Mouse (Mus musculus): Measurements from ENCODE around the gene Ppp1r32. TPM values are rescaled to one million over a fixed set of nuclear protein-coding genes. Genes with fewer than 3 reads are reported as not detected.

Gene Ppp1r32
- polyA plus RNA-seq, 1 experiment from 2014 or later = not detected

GRCm38 (mm10) chr19:10497512-10498160 lies 14.9 kb upstream of the Ppp1r32 start:
- Histone ChIP-seq H3K4me1 (replicated peaks) (peaks cover 3% of the 10 kb centered on the region), H3K27me3 (peaks cover 4% of the 10 kb centered on the region; the same call in 1 of the 2 replicates), H3K27ac (no peak overlapping the region), H3K4me2 (no peak overlapping the region), H3K36me3 (peaks cover 19% of the 10 kb centered on the region), H3K4me3 (no peak overlapping the region), H3K9ac (no peak overlapping the region), H3K9me3 (replicated peaks) (no peaks in the 10 kb centered on the region)
- 45% methylated on average over 8 of the region's 8 CpGs for WGBS
- ATAC-seq (replicated peaks; ENCODE audit: insufficient number of reproducible peaks, insufficient read depth, low FRiP score, low read depth) = no peak

GRCm38 (mm10) chr19:10496976-10497375 lies 14.2 kb upstream of the Ppp1r32 start:
- H3K9me3 ChIP-seq (replicated peaks) = no peaks in the 10 kb centered on the region
- 57% methylated on average over 2 of the region's 2 CpGs for WGBS
- peaks cover 10% of the 10 kb centered on the region for H3K4me1 ChIP-seq (replicated peaks)
- peaks cover 17% of the 10 kb centered on the region for H3K36me3 ChIP-seq
- ATAC-seq (replicated peaks; ENCODE audit: insufficient number of reproducible peaks, insufficient read depth, low FRiP score, low read depth) = no peak
- no peak overlapping the region for H3K4me2 ChIP-seq
- no peak overlapping the region for H3K27ac ChIP-seq
- H3K4me3 ChIP-seq = no peak overlapping the region
- peaks cover 4% of the 10 kb centered on the region; the same call in 1 of the 2 replicates for H3K27me3 ChIP-seq
- H3K9ac ChIP-seq = no peak overlapping the region

DNA sequence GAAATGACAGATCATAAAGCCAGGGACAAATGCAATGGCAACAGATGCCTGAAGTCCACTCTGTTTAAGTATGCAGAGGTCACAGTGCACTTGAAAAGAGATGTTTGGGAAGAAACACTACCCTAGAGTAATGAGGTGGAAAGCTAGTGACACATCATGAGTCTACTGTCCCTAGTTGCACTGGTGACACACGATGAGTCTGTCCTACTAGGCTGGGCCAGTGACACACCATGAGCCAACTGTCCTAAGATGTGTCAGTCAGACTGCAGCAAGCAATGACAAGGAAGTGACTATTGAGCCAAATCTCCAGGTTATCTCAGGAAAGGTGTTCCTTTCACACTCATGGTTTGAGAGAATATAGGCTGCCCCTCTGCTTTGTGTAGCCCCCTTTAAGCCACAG lies 12.9 kb upstream of the Ppp1r32 start:
- Histone ChIP-seq H3K27ac (no peak overlapping the region), H3K27me3 (peaks cover 10% of the 10 kb centered on the region), H3K4me1 (replicated peaks) (peaks cover 10% of the 10 kb centered on the region), H3K4me3 (no peak overlapping the region), H3K9ac (no peak overlapping the region), H3K36me3 (peaks cover 4% of the 10 kb centered on the region; the same call in 1 of the 2 replicates), H3K9me3 (replicated peaks) (no peaks in the 10 kb centered on the region), H3K4me2 (no peak overlapping the region)
- WGBS = 93% methylated on average over 1 of the region's 1 CpGs
- no peak for ATAC-seq (replicated peaks; ENCODE audit: insufficient number of reproducible peaks, insufficient read depth, low FRiP score, low read depth)

- peaks cover 10% of the 10 kb centered on the region for H3K4me1 ChIP-seq (replicated peaks)
- H3K9ac ChIP-seq = no peak overlapping the region
- no peak overlapping the region for H3K27ac ChIP-seq
- WGBS = 19% methylated on average over 9 of the region's 9 CpGs
- H3K9me3 ChIP-seq (replicated peaks) = no peaks in the 10 kb centered on the region
- H3K4me3 ChIP-seq = no peak overlapping the region
- ATAC-seq (replicated peaks; ENCODE audit: insufficient number of reproducible peaks, insufficient read depth, low FRiP score, low read depth) = no peak
- no peaks in the 10 kb centered on the region for H3K36me3 ChIP-seq
- peaks cover 57% of the 10 kb centered on the region for H3K27me3 ChIP-seq
- H3K4me2 ChIP-seq = no peak overlapping the region
Measured at GRCm38 (mm10) chr19:10486264-10486738, 3.6 kb upstream of the Ppp1r32 start.

- peaks cover 10% of the 10 kb centered on the region for H3K4me1 ChIP-seq (replicated peaks)
- H3K36me3 ChIP-seq = no peaks in the 10 kb centered on the region
- no peak overlapping the region for H3K9ac ChIP-seq
- H3K27ac ChIP-seq = no peak overlapping the region
- H3K9me3 ChIP-seq (replicated peaks) = no peaks in the 10 kb centered on the region
- no peak overlapping the region for H3K4me2 ChIP-seq
- peaks cover 58% of the 10 kb centered on the region for H3K27me3 ChIP-seq
- no peak overlapping the region for H3K4me3 ChIP-seq
- 39% methylated on average over 4 of the region's 4 CpGs for WGBS
- ATAC-seq (replicated peaks; ENCODE audit: insufficient number of reproducible peaks, insufficient read depth, low FRiP score, low read depth) = no peak
Measured at GRCm38 (mm10) chr19:10479541-10479940, 3.2 kb downstream of the Ppp1r32 start.

- no peak for ATAC-seq (replicated peaks; ENCODE audit: insufficient number of reproducible peaks, insufficient read depth, low FRiP score, low read depth)
- no peaks in the 10 kb centered on the region for H3K36me3 ChIP-seq
- WGBS = 23% methylated on average over 6 of the region's 6 CpGs
- no peak overlapping the region for H3K4me2 ChIP-seq
- no peak overlapping the region for H3K4me3 ChIP-seq
- no peak overlapping the region for H3K27ac ChIP-seq
- peaks cover 49% of the 10 kb centered on the region for H3K27me3 ChIP-seq
- no peaks in the 10 kb centered on the region; the same call in 1 of the 2 replicates for H3K4me1 ChIP-seq (replicated peaks)
- H3K9ac ChIP-seq = no peak overlapping the region
- no peaks in the 10 kb centered on the region for H3K9me3 ChIP-seq (replicated peaks)
Measured at GRCm38 (mm10) chr19:10473779-10474178, 8.9 kb downstream of the Ppp1r32 start.

DNA sequence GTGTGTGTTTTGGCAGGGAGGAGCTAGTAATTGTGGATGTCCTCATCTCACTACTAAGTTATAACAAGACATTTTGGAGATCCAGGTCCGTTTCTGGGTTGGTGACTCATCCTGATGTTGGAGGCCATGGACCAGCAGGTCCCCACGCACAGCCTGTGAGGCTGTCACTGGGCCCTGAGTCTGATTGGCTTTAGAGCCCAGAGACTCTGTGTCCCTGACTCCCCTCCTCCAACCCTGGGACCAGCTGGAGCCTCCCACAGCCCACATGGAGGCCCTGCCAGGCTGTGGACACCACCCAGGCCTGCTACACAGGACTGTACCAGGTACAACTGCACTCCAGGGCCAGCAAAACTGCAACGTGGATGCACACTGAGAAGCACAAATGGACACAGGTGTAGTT lies 9.8 kb downstream of the Ppp1r32 start:
- no peaks in the 10 kb centered on the region for H3K9me3 ChIP-seq (replicated peaks)
- ATAC-seq (replicated peaks; ENCODE audit: insufficient number of reproducible peaks, insufficient read depth, low FRiP score, low read depth) = no peak
- H3K27ac ChIP-seq = no peak overlapping the region
- WGBS = 67% methylated on average over 3 of the region's 3 CpGs
- peaks cover 43% of the 10 kb centered on the region for H3K27me3 ChIP-seq
- H3K4me2 ChIP-seq = no peak overlapping the region
- no peak overlapping the region for H3K4me3 ChIP-seq
- no peaks in the 10 kb centered on the region for H3K36me3 ChIP-seq
- H3K4me1 ChIP-seq (replicated peaks) = no peaks in the 10 kb centered on the region; the same call in 1 of the 2 replicates
- H3K9ac ChIP-seq = no peak overlapping the region

DNA sequence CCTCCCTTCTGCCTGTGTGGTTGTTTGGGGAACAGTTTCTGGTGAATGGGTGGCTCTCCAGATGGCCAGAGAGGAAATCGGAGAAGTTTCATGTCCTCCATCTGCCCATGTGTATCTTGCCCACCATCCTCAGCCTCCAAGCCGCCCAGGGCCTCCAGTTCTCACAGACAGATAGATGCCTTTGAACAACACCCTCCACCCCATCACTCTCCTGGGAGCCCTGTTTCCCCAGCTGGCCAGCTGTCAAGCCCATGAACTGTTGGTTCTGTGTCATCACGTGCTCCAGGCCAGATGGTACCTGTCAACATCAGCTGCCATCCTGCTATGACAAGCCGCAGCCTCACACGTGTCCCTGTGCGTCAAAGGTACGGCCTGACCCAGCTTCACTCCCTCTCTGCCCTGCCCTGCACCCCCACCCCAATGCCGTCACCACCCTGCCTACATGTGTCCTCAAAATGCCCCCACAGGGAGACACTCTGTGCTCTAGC lies 13.5 kb downstream of the Ppp1r32 start:
- ATAC-seq (replicated peaks; ENCODE audit: insufficient number of reproducible peaks, insufficient read depth, low FRiP score, low read depth) = no peak
- WGBS = 30% methylated on average over 8 of the region's 8 CpGs
- no peak overlapping the region for H3K9ac ChIP-seq

GRCm38 (mm10) chr19:10464427-10464826 lies 18.3 kb downstream of the Ppp1r32 start:
- Histone ChIP-seq H3K4me2 (no peak overlapping the region), H3K36me3 (no peaks in the 10 kb centered on the region), H3K4me1 (replicated peaks) (no peaks in the 10 kb centered on the region; the same call in 1 of the 2 replicates), H3K9me3 (replicated peaks) (no peaks in the 10 kb centered on the region), H3K4me3 (no peak overlapping the region), H3K27me3 (peaks cover 76% of the 10 kb centered on the region), H3K27ac (no peak overlapping the region), H3K9ac (no peak overlapping the region)
- 51% methylated on average over 4 of the region's 4 CpGs for WGBS
- ATAC-seq (replicated peaks; ENCODE audit: insufficient number of reproducible peaks, insufficient read depth, low FRiP score, low read depth) = no peak

More for the DNA sequence above, 13.5 kb downstream of the Ppp1r32 start:
- peaks cover 48% of the 10 kb centered on the region for H3K27me3 ChIP-seq
- H3K4me3 ChIP-seq = no peak overlapping the region
- H3K9me3 ChIP-seq (replicated peaks) = no peaks in the 10 kb centered on the region
- no peaks in the 10 kb centered on the region; the same call in 1 of the 2 replicates for H3K4me1 ChIP-seq (replicated peaks)
- no peak overlapping the region for H3K27ac ChIP-seq
- no peaks in the 10 kb centered on the region for H3K36me3 ChIP-seq
- no peak overlapping the region for H3K4me2 ChIP-seq

DNA sequence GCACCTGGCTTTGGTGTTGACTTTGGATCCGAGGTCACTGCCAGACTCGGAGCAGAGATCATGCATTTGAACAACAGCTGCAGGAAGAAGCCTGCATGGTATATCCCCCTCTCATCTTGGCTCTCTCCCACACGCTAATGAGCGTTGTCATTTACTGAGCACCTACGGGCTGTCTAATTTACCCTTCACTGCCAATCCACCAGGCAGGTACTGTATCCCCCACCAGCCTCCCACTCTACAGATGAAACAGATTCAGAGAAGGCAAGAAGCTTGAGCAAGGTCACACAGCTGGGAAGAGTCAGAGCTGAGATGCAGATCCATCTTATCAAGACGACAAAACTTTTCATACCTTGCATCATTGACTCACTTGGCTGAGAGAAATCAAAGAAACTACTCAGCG lies 21.1 kb downstream of the Ppp1r32 start:
- H3K36me3 ChIP-seq = no peaks in the 10 kb centered on the region
- H3K9ac ChIP-seq = no peak overlapping the region
- H3K4me3 ChIP-seq = no peak overlapping the region
- peaks cover 16% of the 10 kb centered on the region for H3K4me1 ChIP-seq (replicated peaks)
- no peak overlapping the region for H3K4me2 ChIP-seq
- no peaks in the 10 kb centered on the region for H3K9me3 ChIP-seq (replicated peaks)
- no peak overlapping the region for H3K27ac ChIP-seq
- H3K27me3 ChIP-seq = peaks cover 95% of the 10 kb centered on the region
- ATAC-seq (replicated peaks; ENCODE audit: insufficient number of reproducible peaks, insufficient read depth, low FRiP score, low read depth) = no peak
- WGBS = 34% methylated on average over 7 of the region's 7 CpGs

DNA sequence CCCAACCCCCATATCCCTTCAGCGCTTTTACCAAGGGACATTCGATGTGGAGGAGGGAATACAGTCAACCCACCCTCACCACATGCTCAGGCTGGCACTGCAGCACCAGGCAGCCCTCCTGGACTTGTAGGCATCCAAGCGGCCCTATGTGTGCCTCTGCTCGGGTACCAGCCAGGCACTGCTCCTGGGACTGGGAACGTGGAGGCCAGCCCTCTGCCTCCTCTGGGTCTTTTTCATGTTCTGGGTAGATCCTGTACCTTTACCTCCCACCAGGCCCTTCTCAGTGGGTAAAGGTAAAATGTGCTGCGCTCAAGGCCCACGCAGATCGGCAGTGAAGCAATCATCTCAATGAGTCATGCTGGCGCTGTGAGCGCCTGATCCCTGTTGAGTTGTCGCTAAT lies 22.8 kb downstream of the Ppp1r32 start:
- 47% methylated on average over 11 of the region's 11 CpGs for WGBS
- peaks cover 97% of the 10 kb centered on the region for H3K27me3 ChIP-seq
- H3K9ac ChIP-seq = no peak overlapping the region
- no peaks in the 10 kb centered on the region for H3K9me3 ChIP-seq (replicated peaks)
- peaks cover 19% of the 10 kb centered on the region for H3K4me1 ChIP-seq (replicated peaks)
- ATAC-seq (replicated peaks; ENCODE audit: insufficient number of reproducible peaks, insufficient read depth, low FRiP score, low read depth) = no peak
- H3K4me2 ChIP-seq = no peak overlapping the region
- no peak overlapping the region for H3K4me3 ChIP-seq
- H3K27ac ChIP-seq = no peak overlapping the region
- no peaks in the 10 kb centered on the region for H3K36me3 ChIP-seq

GRCm38 (mm10) chr19:10458096-10458495 lies 24.6 kb downstream of the Ppp1r32 start:
- Histone ChIP-seq H3K27me3 (peaks cover 97% of the 10 kb centered on the region), H3K4me3 (peak overlapping the region; percentile 50)

More at GRCm38 (mm10) chr19:10458096-10458495, 24.6 kb downstream of the Ppp1r32 start:
- H3K9me3 ChIP-seq (replicated peaks) = no peaks in the 10 kb centered on the region
- no peaks in the 10 kb centered on the region for H3K36me3 ChIP-seq
- no peak overlapping the region for H3K9ac ChIP-seq
- peaks cover 19% of the 10 kb centered on the region for H3K4me1 ChIP-seq (replicated peaks)
- ATAC-seq (replicated peaks; ENCODE audit: insufficient number of reproducible peaks, insufficient read depth, low FRiP score, low read depth) = no peak
- WGBS = 15% methylated on average over 8 of the region's 8 CpGs
- peak overlapping the region; percentile 86 for H3K4me2 ChIP-seq
- no peak overlapping the region for H3K27ac ChIP-seq
